In the genomic region with DNA sequence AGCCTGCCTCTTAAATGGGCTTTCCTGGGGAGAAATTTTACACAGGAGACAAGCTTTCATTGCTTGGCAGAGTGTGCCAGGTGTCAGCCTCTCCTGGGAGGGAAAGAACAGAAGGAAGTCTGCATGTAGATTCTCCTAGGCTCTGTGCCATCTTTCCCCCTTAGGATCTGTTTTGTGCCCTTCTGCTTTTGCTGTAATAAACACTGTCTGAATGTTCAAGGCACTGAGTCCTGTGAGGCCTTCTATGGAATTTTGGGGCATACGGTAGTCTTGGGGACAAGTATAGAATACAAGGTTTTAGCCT, we compare ENCODE assay signal across 15 mouse cellular contexts.
DNase-seq lines count a peak whose midpoint lies in the region; ATAC-seq and TF ChIP-seq lines count a peak whose summit lies in the region.
"Had no signal": no experiment of that assay in that cellular context is flagged by ENCODE, and none has a peak within 500 bp of the region (broad histone marks: within the 10 kb centered on the region; RNA-seq: fewer than 3 reads in every experiment).

No protein-coding gene starts in this region.

- H3K4me2 ChIP-seq in forebrain, postnatal 0 days (ENCODE audit: low read depth) = no peak overlapping the region
- H3K4me2 ChIP-seq in myocyte (ENCODE audit: low read depth) = peak overlapping the region; percentile 55
- H3K4me2 ChIP-seq in liver, embryonic 12.5 days = no peak overlapping the region
- H3K4me2 ChIP-seq: liver, embryonic 11.5 days; lung, embryonic 15.5 days had no signal

- H3K79me2 ChIP-seq in myocyte (ENCODE audit: control insufficient read depth, insufficient read depth) = no peaks in the 10 kb centered on the region

- no peak for TF ChIP-seq CTCF in layer of hippocampus, adult 2 months (conservative IDR thresholded peaks at IDR 0.05)
- no peak for TF ChIP-seq CTCF in cortical plate, adult 2 months (IDR thresholded peaks at IDR 0.05; ENCODE audit: extremely low read depth, insufficient read depth, low read length)
- TF ChIP-seq CTCF in forebrain, postnatal 0 days (IDR thresholded peaks at IDR 0.05; ENCODE audit: low read depth) = no peak

- peak overlapping the region; percentile 82 for H3K27ac ChIP-seq in layer of hippocampus, adult 2 months
- H3K27ac ChIP-seq in cortical plate, adult 2 months (ENCODE audit: insufficient read depth, low read length) = peak overlapping the region; percentile 65
- peak overlapping the region; percentile 75 for H3K27ac ChIP-seq in forebrain, postnatal 0 days (ENCODE audit: low read depth, low read length)
- no peak overlapping the region for H3K27ac ChIP-seq in liver, embryonic 12.5 days
- H3K27ac ChIP-seq: heart, adult 2 months; kidney, postnatal 0 days; lung, embryonic 15.5 days had no signal

- H3K4me1 ChIP-seq in cortical plate, adult 2 months (ENCODE audit: control insufficient read depth, insufficient read depth, low read length) = peaks cover 4% of the 10 kb centered on the region; the same call in 1 of the 2 replicates
- 0 out of 2 replicates have a peak, but pooled peaks cover 4% of the 10 kb centered on the region for H3K4me1 ChIP-seq in forebrain, postnatal 0 days (ENCODE audit: insufficient read depth)
- no peaks in the 10 kb centered on the region for H3K4me1 ChIP-seq in liver, embryonic 12.5 days
- H3K4me1 ChIP-seq: lung, embryonic 15.5 days had no signal

- H3K36me3 ChIP-seq in forebrain, postnatal 0 days (ENCODE audit: insufficient read depth) = no peaks in the 10 kb centered on the region
- no peaks in the 10 kb centered on the region for H3K36me3 ChIP-seq in myocyte (ENCODE audit: control insufficient read depth, insufficient read depth)
- H3K36me3 ChIP-seq in liver, embryonic 12.5 days = no peaks in the 10 kb centered on the region
- H3K36me3 ChIP-seq: G1E; lung, embryonic 15.5 days had no signal

- no peaks in the 10 kb centered on the region for H3K9me3 ChIP-seq in forebrain, postnatal 0 days (ENCODE audit: low read length)
- H3K9me3 ChIP-seq in liver, embryonic 12.5 days (replicated peaks) = no peaks in the 10 kb centered on the region
- H3K9me3 ChIP-seq: G1E; lung, embryonic 15.5 days had no signal

- H3K4me3 ChIP-seq in layer of hippocampus, adult 2 months = no peak overlapping the region
- H3K4me3 ChIP-seq in cortical plate, adult 2 months (ENCODE audit: insufficient read depth, low read length) = no peak overlapping the region
- no peak overlapping the region for H3K4me3 ChIP-seq in forebrain, postnatal 0 days (ENCODE audit: low read depth, low read length)
- no peak overlapping the region for H3K4me3 ChIP-seq in myocyte
- no peak overlapping the region for H3K4me3 ChIP-seq in liver, embryonic 12.5 days
- H3K4me3 ChIP-seq: heart, adult 2 months; lung, embryonic 15.5 days had no signal

- no peaks in the 10 kb centered on the region for H3K27me3 ChIP-seq in forebrain, postnatal 0 days (ENCODE audit: insufficient read depth, low read length)
- H3K27me3 ChIP-seq in myocyte (ENCODE audit: control insufficient read depth, insufficient read depth, insufficient read length) = no peaks in the 10 kb centered on the region
- H3K27me3 ChIP-seq in liver, embryonic 12.5 days (replicated peaks) = peaks cover 15% of the 10 kb centered on the region; the same call in 1 of the 2 replicates
- H3K27me3 ChIP-seq: lung, embryonic 15.5 days had no signal

- DNase-seq in layer of hippocampus, adult 2 months (ENCODE audit: low spot score in 2 of 2) = no peak
- DNase-seq in layer of hippocampus, postnatal 10 days (ENCODE audit: low spot score in 2 of 2) = no peak
- DNase-seq in forebrain, postnatal 0 days = peak; percentile 62
- DNase-seq in urinary bladder, adult 18-20 months (ENCODE audit: low spot score in 2 of 2) = no peak
- DNase-seq: adrenal gland, adult 2 months; cerebellum, adult 9-10 months; embryo, embryonic 11 days; heart, adult 2 months had no signal

- no peak overlapping the region for H3K9ac ChIP-seq in forebrain, postnatal 0 days
- H3K9ac ChIP-seq in liver, embryonic 12.5 days = no peak overlapping the region
- H3K9ac ChIP-seq: lung, embryonic 15.5 days had no signal

- ATAC-seq in forebrain, postnatal 0 days = peak; percentile 54; the same call in 1 of the 2 replicates
- no peak for ATAC-seq in liver, embryonic 12.5 days

- 57% methylated on average over 1 of the region's 1 CpGs for WGBS in forebrain, postnatal 0 days
- 74% methylated on average over 1 of the region's 1 CpGs for WGBS in liver, embryonic 12.5 days (ENCODE audit: insufficient replicate concordance)

- H3ac ChIP-seq in myocyte (ENCODE audit: control insufficient read depth, insufficient read length) = no peak overlapping the region

- TF ChIP-seq POLR2A in cortical plate, adult 2 months (IDR thresholded peaks at IDR 0.05; ENCODE audit: extremely low read depth, insufficient read depth, low read length) = no peak
- no peak for TF ChIP-seq POLR2A in myocyte (IDR thresholded peaks at IDR 0.05; ENCODE audit: insufficient read length, low read depth)

TF ChIP-seq in myocyte, 11 proteins besides CTCF, POLR2A, EP300 and RAD21:
- no peak for TF ChIP-seq CEBPB (IDR thresholded peaks at IDR 0.05; ENCODE audit: insufficient read depth, poor library complexity, severe bottlenecking)
- TF ChIP-seq TCF3 (IDR thresholded peaks at IDR 0.05; ENCODE audit: insufficient read length, low read depth) = no peak
- no peak for TF ChIP-seq MAX (IDR thresholded peaks at IDR 0.05; ENCODE audit: low read depth)
- no peak for TF ChIP-seq E2F4 (IDR thresholded peaks at IDR 0.05; ENCODE audit: insufficient read depth)
